Mouse (Mus musculus) midbrain, postnatal 0 days (tissue): ENCODE data around the gene Cdk1. TPM values are rescaled to one million over a fixed set of nuclear protein-coding genes. Genes with fewer than 3 reads are reported as not detected.

Experiments
- ATAC-seq: fragments of 200-750 bp; cut with Nextera tagmentation; 2 replicates; pipeline ENCODE4 v1.8.0; 2017; ENCODE audit warnings: moderate number of reproducible peaks, mild to moderate bottlenecking, moderate TSS enrichment, moderate library complexity; ENCODE audit not compliant: low FRiP score
- DNase-seq: peaks from one replicate; pipeline ENCODE4 v3.0.0-alpha.2; 2015; ENCODE audit warnings: low spot score
- H3K27ac ChIP-seq: fragments of 300-500 bp; sonication (generic); 2 replicates; pipeline ENCODE4 v1.5.1; 2014; ENCODE audit warnings: low read depth, mild to moderate bottlenecking, low read length, mixed read lengths
- H3K27me3 ChIP-seq: fragments of 300-500 bp; sonication (generic); 2 replicates; pipeline ENCODE4 v1.6.1; 2014; ENCODE audit warnings: low read length, control low read depth, mixed read lengths; ENCODE audit not compliant: insufficient read depth
- H3K36me3 ChIP-seq: fragments of 300-500 bp; sonication (generic); 2 replicates; pipeline ENCODE4 v1.6.1; 2014; ENCODE audit warnings: low read length, control low read depth, mixed read lengths; ENCODE audit not compliant: insufficient read depth
- H3K4me1 ChIP-seq: fragments of 300-500 bp; sonication (generic); 2 replicates; pipeline ENCODE4 v1.6.1; 2014; ENCODE audit warnings: mild to moderate bottlenecking, control low read depth, antibody characterized with exemption, low read length, mixed read lengths; ENCODE audit not compliant: insufficient read depth
- H3K4me2 ChIP-seq: fragments of 300-500 bp; sonication (generic); 2 replicates; pipeline ENCODE4 v1.6.1; 2014; ENCODE audit warnings: low read depth, mild to moderate bottlenecking, low read length, mixed read lengths; ENCODE audit not compliant: poor library complexity, severe bottlenecking
- H3K4me3 ChIP-seq: fragments of 300-500 bp; sonication (generic); 2 replicates; pipeline ENCODE4 v1.5.1; 2014; ENCODE audit warnings: low read depth, mild to moderate bottlenecking, low read length, moderate library complexity
- H3K9ac ChIP-seq: fragments of 300-500 bp; sonication (generic); replicated peaks from 2 replicates; pipeline ENCODE4 v1.6.1; 2014; ENCODE audit warnings: mild to moderate bottlenecking, low read length, moderate library complexity, mixed read lengths; ENCODE audit not compliant: poor library complexity, severe bottlenecking
- H3K9me3 ChIP-seq: fragments of 300-500 bp; sonication (generic); 2 replicates; pipeline ENCODE4 v1.6.1; 2016; ENCODE audit warnings: low read length, control low read depth
- CTCF ChIP-seq: IDR thresholded peaks from 2 replicates; pipeline ENCODE4 v1.5.1; 2016; ENCODE audit warnings: antibody characterized with exemption, mild to moderate bottlenecking
- WGBS: fragments of 180-500 bp; shearing (Covaris S2); extraction: QIAGEN DNeasy Blood & Tissue Kit; methylation state at CpG from one replicate; pipeline ENCODE4 v1.1.7; 2014; 5-methylcytosine and 5-hydroxymethylcytosine counted together
- polyA plus RNA-seq: library from polyadenylated mRNA; unstranded; fragments of >200 nt; fragmentation: Nextera tagmentation; extraction: Ambion mirVana; gene quantifications from 2 replicates; pipeline ENCODE4 v1.2.1, GENCODE M21; 2015
- total RNA-seq: library from RNA; depleted of rRNA; stranded (reverse); fragments of >200 nt; gene quantifications from 2 replicates; pipeline ENCODE4 v1.2.3, GENCODE M21; 2014; rRNA removed

The Cdk1 gene
- total and polyA plus RNA-seq, 2 experiments from 2014 or later: 25.5 to 38.1 TPM

- no peaks in the 10 kb centered on the region for H3K27me3 ChIP-seq
- H3K27ac ChIP-seq: no peak overlapping the region
- H3K4me3 ChIP-seq: no peak overlapping the region
- no peak for TF ChIP-seq CTCF
- ATAC-seq: no peak
- no peak overlapping the region for H3K4me2 ChIP-seq
- 82% methylated on average over 9 of the region's 9 CpGs for WGBS
- no peaks in the 10 kb centered on the region for H3K36me3 ChIP-seq
- no peaks in the 10 kb centered on the region for H3K4me1 ChIP-seq
- no peak overlapping the region for H3K9ac ChIP-seq
- no peaks in the 10 kb centered on the region for H3K9me3 ChIP-seq
- no peak for DNase-seq
Observed at GRCm38 (mm10) chr10:69295919-69296318, 56.8 kb downstream of the Cdk1 start.

GRCm38 (mm10) chr10:69290736-69291135 is 62.0 kb downstream of the Cdk1 start:
- Histone ChIP-seq H3K4me2 (no peak overlapping the region), H3K9ac (no peak overlapping the region), H3K9me3 (no peaks in the 10 kb centered on the region), H3K4me3 (no peak overlapping the region), H3K36me3 (peaks cover 3% of the 10 kb centered on the region; the same call in 1 of the 2 replicates), H3K27me3 (no peaks in the 10 kb centered on the region), H3K27ac (no peak overlapping the region), H3K4me1 (no peaks in the 10 kb centered on the region)
- no peak for ATAC-seq
- 94% methylated on average over 8 of the region's 8 CpGs for WGBS
- TF ChIP-seq CTCF: no peak
- DNase-seq: no peak

GRCm38 (mm10) chr10:69288720-69289119 is 64.0 kb downstream of the Cdk1 start:
- H3K27me3 ChIP-seq: no peaks in the 10 kb centered on the region
- ATAC-seq (no peak), DNase-seq (no peak)
- H3K4me2 ChIP-seq: no peak overlapping the region
- H3K9me3 ChIP-seq: no peaks in the 10 kb centered on the region
- H3K4me1 ChIP-seq: no peaks in the 10 kb centered on the region
- no peak for TF ChIP-seq CTCF
- H3K4me3 ChIP-seq: no peak overlapping the region
- WGBS: 91% methylated on average over 6 of the region's 6 CpGs
- no peak overlapping the region for H3K9ac ChIP-seq
- H3K27ac ChIP-seq: no peak overlapping the region
- H3K36me3 ChIP-seq: peaks cover 8% of the 10 kb centered on the region

- WGBS: 88% methylated on average over 4 of the region's 4 CpGs
- Histone ChIP-seq H3K36me3 (peaks cover 8% of the 10 kb centered on the region), H3K4me2 (no peak overlapping the region), H3K9ac (no peak overlapping the region), H3K9me3 (no peaks in the 10 kb centered on the region), H3K4me1 (no peaks in the 10 kb centered on the region), H3K27ac (no peak overlapping the region), H3K27me3 (no peaks in the 10 kb centered on the region), H3K4me3 (no peak overlapping the region)
- no peak for DNase-seq
- ATAC-seq: no peak
- TF ChIP-seq CTCF: no peak
Observed at GRCm38 (mm10) chr10:69288086-69288485, 64.7 kb downstream of the Cdk1 start.

GRCm38 (mm10) chr10:69286939-69287338 is 65.8 kb downstream of the Cdk1 start:
- Histone ChIP-seq H3K27me3 (no peaks in the 10 kb centered on the region), H3K4me3 (no peak overlapping the region), H3K4me1 (no peaks in the 10 kb centered on the region), H3K4me2 (no peak overlapping the region), H3K27ac (no peak overlapping the region), H3K36me3 (peaks cover 8% of the 10 kb centered on the region), H3K9me3 (no peaks in the 10 kb centered on the region), H3K9ac (no peak overlapping the region)
- 93% methylated on average over 3 of the region's 3 CpGs for WGBS
- TF ChIP-seq CTCF: no peak
- ATAC-seq (no peak), DNase-seq (no peak)

Other genes with a start within 250 kb of the Cdk1 start
- 9.2 and 13.2 TPM in 2 replicates for gene Rhobtb1, start 201.5 kb downstream of the Cdk1 start, total RNA-seq
- gene Rhobtb1, start 201.5 kb downstream of the Cdk1 start, polyA plus RNA-seq: 10.7 and 15.3 TPM in 2 replicates
- 0.93 and 1.3 TPM in 2 replicates for gene A930033H14Rik, start 139.8 kb downstream of the Cdk1 start, total RNA-seq
- gene A930033H14Rik, start 139.8 kb downstream of the Cdk1 start, polyA plus RNA-seq: 1.3 and 1.5 TPM in 2 replicates
- 253 and 328 TPM in 2 replicates for gene Ank3, start 45.8 kb upstream of the Cdk1 start, total RNA-seq
- gene Ank3, start 45.8 kb upstream of the Cdk1 start, polyA plus RNA-seq: 48.7 and 66.6 TPM in 2 replicates